Mouse (Mus musculus) intestine, embryonic 14.5 days (tissue): ENCODE measurements at regions not wholly inside any gene's neighbourhood (a gene's known extent, or its start where the extent isn't known, plus 50 kb on each side); places are given as distances from the start of the nearest gene placed in this dataset.

ENCODE experiments used
- ATAC-seq: fragments of 200-750 bp; cut with Nextera tagmentation; replicated peaks from 2 replicates; pipeline ENCODE4 v1.8.0; 2017; ENCODE audit warnings: low read depth, moderate number of reproducible peaks, moderate TSS enrichment, moderate library complexity; ENCODE audit not compliant: low FRiP score, low TSS enrichment
- DNase-seq: peaks from one replicate; pipeline ENCODE4 v3.0.0-alpha.2; 2018; ENCODE audit warnings: low spot score
- H3K27ac ChIP-seq: fragments of 300-500 bp; sonication (generic); 2 replicates; pipeline ENCODE4 v1.5.1; 2014; ENCODE audit warnings: low read depth, mild to moderate bottlenecking, control low read depth
- H3K27me3 ChIP-seq: fragments of 300-500 bp; sonication (generic); replicated peaks from 2 replicates; pipeline ENCODE4 v1.6.1; 2014; ENCODE audit warnings: low read length, control low read depth; ENCODE audit not compliant: control insufficient read depth, insufficient read depth
- H3K36me3 ChIP-seq: fragments of 300-500 bp; sonication (generic); 2 replicates; pipeline ENCODE4 v1.6.1; 2014; ENCODE audit warnings: low read length, control low read depth; ENCODE audit not compliant: control insufficient read depth, insufficient read depth
- H3K4me1 ChIP-seq: fragments of 300-500 bp; sonication (generic); replicated peaks from 2 replicates; pipeline ENCODE4 v1.6.1; 2014; ENCODE audit warnings: low read length, control low read depth, mixed read lengths; ENCODE audit not compliant: control insufficient read depth, insufficient read depth
- H3K4me2 ChIP-seq: fragments of 300-500 bp; sonication (generic); 2 replicates; pipeline ENCODE4 v1.6.1; 2014; ENCODE audit warnings: low read length
- H3K4me3 ChIP-seq: fragments of 300-500 bp; sonication (generic); 2 replicates; pipeline ENCODE4 v1.5.1; 2014; ENCODE audit warnings: low read depth, low read length, control low read depth, mixed read lengths
- H3K9ac ChIP-seq: fragments of 300-500 bp; sonication (generic); 2 replicates; pipeline ENCODE4 v1.6.1; 2014; ENCODE audit warnings: mild to moderate bottlenecking, low read length
- H3K9me3 ChIP-seq: fragments of 300-500 bp; sonication (generic); 2 replicates; pipeline ENCODE4 v1.6.1; 2016; ENCODE audit warnings: low read length, control low read depth; ENCODE audit not compliant: control insufficient read depth
- WGBS: fragments of 180-500 bp; shearing (Covaris S2); extraction: QIAGEN DNeasy Blood & Tissue Kit; methylation state at CpG from one replicate; pipeline ENCODE4 v1.1.7; 2014; 5-methylcytosine and 5-hydroxymethylcytosine counted together

GRCm38 (mm10) chr7:71188119-71188518, 163.2 kb downstream of the Gm10295 start:
- DNase-seq = peak; percentile 54
- peak overlapping the region; percentile 54 for H3K27ac ChIP-seq

DNA sequence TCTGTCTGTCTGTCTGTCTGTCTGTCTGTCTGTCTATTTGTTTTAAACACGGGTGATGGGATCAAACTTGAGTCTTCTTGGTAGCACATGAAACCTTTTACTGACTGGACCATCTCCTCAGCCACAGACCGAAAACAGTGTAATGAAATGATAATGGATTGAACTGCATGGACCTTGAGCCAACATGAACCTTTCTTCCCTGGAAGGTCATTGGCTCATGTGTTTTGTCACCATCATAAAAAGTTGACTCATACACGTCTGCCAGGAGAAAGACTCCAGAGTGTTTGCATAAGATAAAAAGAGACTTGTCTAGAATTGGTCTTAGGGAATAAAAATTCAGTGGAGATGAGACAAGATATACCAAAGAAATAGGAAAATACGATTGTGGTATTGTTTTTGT, 176.4 kb downstream of the Gm10295 start:
- ATAC-seq = no peak

More at GRCm38 (mm10) chr7:71188119-71188518, 163.2 kb downstream of the Gm10295 start:
- no peaks in the 10 kb centered on the region for H3K27me3 ChIP-seq
- no peaks in the 10 kb centered on the region for H3K9me3 ChIP-seq
- 12% methylated on average over 6 of the region's 6 CpGs for WGBS
- H3K4me3 ChIP-seq = no peak overlapping the region
- no peak for ATAC-seq
- H3K36me3 ChIP-seq = no peaks in the 10 kb centered on the region
- peaks cover 5% of the 10 kb centered on the region for H3K4me1 ChIP-seq
- no peak overlapping the region for H3K9ac ChIP-seq
- peak overlapping the region; percentile 31 for H3K4me2 ChIP-seq

DNA sequence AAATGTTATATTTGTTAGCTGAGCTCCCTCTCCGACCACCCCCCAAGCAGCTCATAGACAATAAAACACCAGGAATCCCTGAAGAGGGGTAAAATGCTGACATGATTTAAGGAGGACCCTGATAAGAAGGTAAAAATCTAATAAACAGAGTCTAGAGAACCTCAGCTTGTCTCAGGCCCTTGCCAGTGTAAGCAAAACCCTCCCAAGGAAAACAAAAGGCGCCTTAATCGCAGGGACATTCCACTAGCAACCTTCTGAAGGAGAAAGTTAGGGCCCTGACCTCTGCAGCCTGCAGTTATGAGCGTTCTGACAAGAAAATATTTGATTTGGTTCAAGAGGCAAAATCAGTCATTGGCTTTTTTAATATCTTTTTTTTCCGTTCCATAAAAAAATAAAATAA, 212.2 kb downstream of the Gm10295 start:
- peaks cover 5% of the 10 kb centered on the region; the same call in 1 of the 2 replicates for H3K4me1 ChIP-seq
- H3K4me2 ChIP-seq = no peak overlapping the region
- no peaks in the 10 kb centered on the region for H3K27me3 ChIP-seq
- 32% methylated on average over 5 of the region's 5 CpGs for WGBS
- H3K27ac ChIP-seq = no peak overlapping the region
- H3K36me3 ChIP-seq = no peaks in the 10 kb centered on the region
- H3K4me3 ChIP-seq = no peak overlapping the region
- DNase-seq (no peak), ATAC-seq (no peak)
- no peak overlapping the region for H3K9ac ChIP-seq
- H3K9me3 ChIP-seq = no peaks in the 10 kb centered on the region

More for the DNA sequence above, 176.4 kb downstream of the Gm10295 start:
- no peak overlapping the region for H3K4me3 ChIP-seq
- H3K4me2 ChIP-seq = no peak overlapping the region
- no peaks in the 10 kb centered on the region for H3K27me3 ChIP-seq
- H3K9me3 ChIP-seq = no peaks in the 10 kb centered on the region
- no peak for DNase-seq
- H3K27ac ChIP-seq = no peak overlapping the region
- no peaks in the 10 kb centered on the region for H3K36me3 ChIP-seq
- WGBS = 73% methylated on average over 4 of the region's 4 CpGs
- H3K9ac ChIP-seq = no peak overlapping the region
- peaks cover 3% of the 10 kb centered on the region; the same call in 1 of the 2 replicates for H3K4me1 ChIP-seq

- no peak for ATAC-seq
- WGBS = 93% methylated on average over 1 of the region's 1 CpGs
- no peak overlapping the region for H3K4me2 ChIP-seq
Observed at GRCm38 (mm10) chr7:71129981-71130380, 221.3 kb downstream of the Gm10295 start.

GRCm38 (mm10) chr7:71128928-71129327, 222.4 kb downstream of the Gm10295 start:
- ATAC-seq (peak; percentile 43; the same call in 1 of the 2 replicates), DNase-seq (no peak)
- 47% methylated on average over 3 of the region's 3 CpGs for WGBS
- Histone ChIP-seq H3K4me2 (no peak overlapping the region), H3K27ac (no peak overlapping the region), H3K36me3 (no peaks in the 10 kb centered on the region), H3K4me1 (no peaks in the 10 kb centered on the region), H3K4me3 (no peak overlapping the region), H3K27me3 (no peaks in the 10 kb centered on the region), H3K9me3 (no peaks in the 10 kb centered on the region), H3K9ac (no peak overlapping the region)

More at GRCm38 (mm10) chr7:71129981-71130380, 221.3 kb downstream of the Gm10295 start:
- Histone ChIP-seq H3K9me3 (no peaks in the 10 kb centered on the region), H3K4me1 (no peaks in the 10 kb centered on the region), H3K4me3 (no peak overlapping the region), H3K27me3 (no peaks in the 10 kb centered on the region), H3K9ac (no peak overlapping the region), H3K36me3 (no peaks in the 10 kb centered on the region), H3K27ac (no peak overlapping the region)
- no peak for DNase-seq

GRCm38 (mm10) chr7:71121453-71121852, 229.8 kb downstream of the Gm10295 start:
- Histone ChIP-seq H3K9ac (no peak overlapping the region), H3K27me3 (no peaks in the 10 kb centered on the region), H3K4me3 (no peak overlapping the region), H3K4me1 (no peaks in the 10 kb centered on the region), H3K27ac (no peak overlapping the region), H3K36me3 (no peaks in the 10 kb centered on the region), H3K4me2 (no peak overlapping the region), H3K9me3 (no peaks in the 10 kb centered on the region)
- ATAC-seq (no peak), DNase-seq (no peak)
- 42% methylated on average over 5 of the region's 5 CpGs for WGBS

DNA sequence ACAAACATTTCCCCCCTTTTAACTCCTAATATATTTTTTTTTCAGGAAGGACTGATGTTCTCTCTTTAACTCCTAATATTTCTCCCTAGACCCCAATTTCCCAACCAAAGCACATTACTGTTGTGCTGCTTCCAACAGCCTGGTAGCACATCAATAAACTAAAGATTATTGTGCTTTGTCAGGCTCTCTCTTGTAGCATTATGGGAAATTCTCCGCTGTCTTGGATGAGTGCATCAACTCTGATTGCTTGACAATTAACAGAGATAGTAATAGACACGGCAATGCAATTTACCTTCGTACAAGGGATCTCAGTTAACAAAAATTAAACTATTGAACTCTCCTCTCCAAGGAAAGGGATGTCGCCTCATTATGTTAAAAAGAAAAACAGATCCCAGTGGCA, 230.3 kb downstream of the Gm10295 start:
- Histone ChIP-seq H3K36me3 (no peaks in the 10 kb centered on the region), H3K4me2 (no peak overlapping the region), H3K9ac (no peak overlapping the region), H3K27me3 (no peaks in the 10 kb centered on the region), H3K4me1 (no peaks in the 10 kb centered on the region), H3K9me3 (no peaks in the 10 kb centered on the region), H3K27ac (no peak overlapping the region), H3K4me3 (no peak overlapping the region)
- no peak for ATAC-seq
- DNase-seq = no peak
- WGBS = 54% methylated on average over 4 of the region's 4 CpGs

- Histone ChIP-seq H3K4me1 (no peaks in the 10 kb centered on the region), H3K4me2 (no peak overlapping the region), H3K4me3 (no peak overlapping the region), H3K9ac (no peak overlapping the region), H3K27ac (no peak overlapping the region), H3K27me3 (no peaks in the 10 kb centered on the region), H3K9me3 (no peaks in the 10 kb centered on the region), H3K36me3 (no peaks in the 10 kb centered on the region)
- WGBS = 51% methylated on average over 6 of the region's 6 CpGs
- no peak for ATAC-seq
- no peak for DNase-seq
Observed at GRCm38 (mm10) chr7:71119987-71120386, 231.3 kb downstream of the Gm10295 start.

DNA sequence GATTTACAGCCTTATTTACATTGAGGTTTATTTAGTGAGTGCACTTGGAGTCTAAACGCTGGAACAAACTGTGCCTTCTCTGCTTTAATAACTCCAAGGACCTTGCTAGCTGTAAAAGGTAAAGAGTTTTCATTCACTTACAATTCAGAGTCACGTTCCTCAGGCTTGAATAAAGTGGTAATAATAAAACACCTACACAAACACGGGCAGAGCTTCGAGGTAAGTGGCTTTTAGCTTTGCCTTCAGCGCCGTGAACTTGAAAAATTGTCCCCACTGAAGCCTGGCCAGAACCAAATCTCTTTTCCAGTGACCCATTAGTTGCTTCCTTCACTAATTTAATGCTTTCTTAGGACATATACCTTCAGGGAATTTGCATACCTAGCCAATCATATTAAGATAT, 244.2 kb downstream of the Gm10295 start:
- no peaks in the 10 kb centered on the region for H3K36me3 ChIP-seq
- H3K27ac ChIP-seq = no peak overlapping the region
- ATAC-seq = no peak
- no peaks in the 10 kb centered on the region for H3K4me1 ChIP-seq
- no peak overlapping the region for H3K4me2 ChIP-seq
- no peak overlapping the region for H3K9ac ChIP-seq
- no peak overlapping the region for H3K4me3 ChIP-seq
- DNase-seq = no peak
- 71% methylated on average over 6 of the region's 6 CpGs for WGBS
- H3K27me3 ChIP-seq = no peaks in the 10 kb centered on the region
- H3K9me3 ChIP-seq = no peaks in the 10 kb centered on the region
